Mouse (Mus musculus) thymus, postnatal 10 days (tissue): ENCODE measurements around the gene Zfp300.

Experiments used
- DNase-seq, 2 experiments: peaks; one replicate each; pipeline ENCODE4 v3.0.0; 2021; ENCODE audit warnings: low spot score in 2 of 2

The Zfp300 gene

GRCm38 (mm10) chrX:21088983-21089866 lies at the start of gene Zfp300:
TSS of gene Zfp300 (minus strand) at chrX:21089527.
- DNase-seq, result peak; percentile 24 to 46

DNA sequence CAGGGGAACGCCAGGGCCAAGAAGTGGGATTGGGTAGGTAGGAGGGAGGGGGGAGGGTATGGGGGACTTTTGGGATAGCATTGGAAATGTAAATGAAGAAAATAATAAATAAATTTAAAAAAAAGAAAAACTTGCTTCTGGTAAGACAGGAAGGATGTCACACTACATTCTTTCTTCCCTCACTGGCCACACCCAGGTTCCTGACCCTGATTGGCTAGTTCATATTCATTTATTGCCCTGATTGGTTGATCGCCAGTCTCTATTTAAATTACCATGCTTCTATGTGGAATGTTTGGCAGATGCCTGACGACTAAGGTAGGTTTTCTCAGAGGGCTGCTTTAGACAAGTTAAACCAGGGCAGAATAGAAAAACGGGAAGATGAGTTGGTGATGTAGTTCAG lies 26.2 kb upstream of the Zfp300 start, which contains the start of gene Ssxa1:
TSS of gene Ssxa1 (plus strand) at position 301 of the 400 bp plus-strand sequence.
- no peak for DNase-seq

- no peak for DNase-seq
These were observed 526 bp upstream of the Zfp300 start for GRCm38 (mm10) chrX:21089867-21090239.

DNA sequence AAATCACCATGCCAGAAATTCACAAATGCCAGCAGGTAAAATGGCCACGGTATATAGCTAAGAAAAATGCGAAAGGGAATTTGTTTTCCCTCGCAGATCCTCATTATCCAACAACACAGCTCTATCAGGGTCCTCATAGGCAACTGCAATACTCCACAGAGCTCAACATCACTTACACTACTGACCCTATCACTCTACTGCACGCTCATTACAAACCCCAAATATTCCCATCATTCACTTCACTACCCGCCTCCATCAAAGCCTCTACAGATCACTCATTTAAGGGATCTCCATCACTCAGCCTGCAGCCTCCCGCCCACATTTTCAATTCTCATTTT lies 713 bp downstream of the Zfp300 start:
- DNase-seq, result no peak

DNA sequence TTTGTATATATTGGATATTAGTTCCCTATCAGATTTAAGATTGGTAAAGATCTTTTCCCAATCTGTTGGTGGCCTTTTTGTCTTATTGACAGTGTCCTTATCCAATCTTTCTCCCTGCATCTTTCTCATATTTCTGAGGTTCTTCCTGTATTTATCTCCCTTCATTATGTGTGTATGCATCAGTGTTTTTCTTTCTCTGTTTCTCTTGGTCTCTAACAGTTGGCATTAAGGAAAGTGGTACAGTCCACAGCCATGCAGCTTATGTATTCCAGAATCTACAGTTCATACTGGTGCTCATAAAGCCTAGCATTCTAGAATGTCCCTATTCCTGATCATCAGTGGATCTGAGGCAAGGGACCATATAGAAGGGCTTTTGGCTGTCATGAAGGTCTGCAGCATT lies 21.2 kb downstream of the Zfp300 start, which contains the start of gene Spaca5:
TSS of gene Spaca5 (plus strand) at position 301 of the 400 bp plus-strand sequence.
- DNase-seq, result no peak

DNA sequence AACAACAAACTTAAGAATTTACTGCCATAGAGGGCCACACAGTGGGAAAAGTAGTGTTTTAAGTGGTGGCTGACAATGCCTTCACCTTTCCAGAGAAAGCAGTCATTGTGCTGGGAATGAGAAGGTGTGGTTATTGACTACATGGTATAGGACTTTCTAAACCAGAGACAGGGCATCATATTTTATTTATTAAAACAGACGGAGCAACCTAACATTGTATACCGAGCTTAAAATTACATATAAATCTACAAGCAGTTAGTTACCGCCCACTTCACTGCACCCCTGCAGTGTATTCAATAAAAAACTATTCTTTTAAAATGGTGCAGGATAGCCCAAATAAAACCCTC lies 26.8 kb downstream of the Zfp300 start:
- DNase-seq, result no peak

DNA sequence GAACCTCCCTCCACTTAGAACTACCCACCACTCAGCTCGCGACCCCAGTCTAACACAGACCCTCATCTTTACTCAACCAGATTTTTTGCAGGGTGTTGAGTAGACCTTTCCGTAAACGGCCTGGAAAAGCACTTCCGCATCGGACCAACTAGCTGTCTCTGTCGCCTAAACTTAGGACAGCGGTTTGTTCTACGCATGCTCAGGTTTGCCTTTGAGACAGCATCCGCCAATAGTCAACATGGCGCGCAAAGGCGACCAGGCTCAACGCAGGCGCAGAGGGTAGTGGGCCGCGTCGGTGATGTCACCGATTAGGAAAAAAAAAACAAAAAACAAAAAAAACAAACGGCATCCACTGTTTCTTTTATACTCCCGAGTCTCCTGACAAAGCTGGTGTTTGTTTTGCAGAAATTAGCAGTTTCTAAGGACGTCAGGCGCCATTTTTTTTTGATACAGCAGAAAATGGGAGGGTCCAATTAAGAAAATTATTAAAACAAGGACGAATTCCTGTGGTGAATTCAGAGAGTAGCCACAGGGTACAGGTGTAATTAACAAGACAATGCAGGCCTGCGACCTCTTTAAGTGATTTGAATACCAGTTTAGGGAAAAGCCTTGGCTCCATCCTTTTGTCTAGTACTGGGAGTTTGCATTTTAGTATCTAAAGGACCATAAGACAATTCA lies 27.3 kb downstream of the Zfp300 start, which contains the start of gene Zfp182:
TSS of gene Zfp182 (minus strand) at position 451 of the 678 bp plus-strand sequence.
- peak; percentile 66 to 69 for DNase-seq

DNA sequence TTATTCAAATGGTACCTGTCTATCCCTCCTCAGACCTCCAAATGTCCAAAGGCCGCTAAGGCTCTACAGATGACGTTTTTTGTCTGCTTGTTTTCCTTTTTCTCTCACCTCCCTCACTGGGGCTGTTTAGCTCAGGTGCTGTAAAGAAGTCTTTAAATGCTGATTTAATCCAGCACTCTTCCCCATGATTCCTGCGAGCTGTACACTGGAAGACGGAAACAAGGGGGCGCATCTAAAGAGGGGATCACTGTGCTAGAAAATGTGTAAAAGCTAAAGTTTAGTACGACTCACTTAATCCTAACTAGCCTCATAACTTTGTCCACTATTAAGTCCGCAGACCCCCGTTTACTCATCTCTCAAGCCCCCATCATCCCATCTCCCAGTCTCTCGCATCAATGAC lies 27.9 kb downstream of the Zfp300 start:
- DNase-seq, result peak in 1 of 2 experiments; percentile 3
